Mouse (Mus musculus) brain, embryonic 18.5 days (tissue): ENCODE measurements around the gene Fut2.
A peak's percentile ranks its signal among the peaks of the same experiment; 100 is the strongest.
"Not testable (repeated sequence)": the region's sequence is repeated elsewhere in the genome, so short reads cannot be mapped to it uniquely, and the experiment has no call there.

Experiments used
- DNase-seq: peaks from one replicate; pipeline ENCODE4 v3.0.0-alpha.2; 2012; ENCODE audit warnings: low read depth, low spot score

The Fut2 gene

GRCm38 (mm10) chr7:45677627-45678295 lies 11.6 kb upstream of the Fut2 start:
- no peak for DNase-seq

GRCm38 (mm10) chr7:45668921-45669320 lies 2.7 kb upstream of the Fut2 start:
- DNase-seq, result no peak

- DNase-seq, result no peak
These were observed 1.6 kb upstream of the Fut2 start for GRCm38 (mm10) chr7:45667761-45668160.

GRCm38 (mm10) chr7:45665303-45666138 lies 673 bp downstream of the Fut2 start:
- DNase-seq, result no peak

GRCm38 (mm10) chr7:45661702-45662101 lies 4.5 kb downstream of the Fut2 start:
- DNase-seq, result not testable (repeated sequence)

- DNase-seq, result no peak
These were observed 5.3 kb downstream of the Fut2 start for GRCm38 (mm10) chr7:45660746-45661478.

GRCm38 (mm10) chr7:45654424-45655047 lies 11.7 kb downstream of the Fut2 start:
- no peak for DNase-seq

- not testable (repeated sequence) for DNase-seq
These were observed 15.7 kb downstream of the Fut2 start for GRCm38 (mm10) chr7:45650484-45650883.

GRCm38 (mm10) chr7:45649351-45649750 lies 16.8 kb downstream of the Fut2 start:
- no peak for DNase-seq

- no peak for DNase-seq
These were observed 19.5 kb downstream of the Fut2 start for GRCm38 (mm10) chr7:45646671-45647070.

GRCm38 (mm10) chr7:45645591-45645971 lies 20.6 kb downstream of the Fut2 start:
- DNase-seq, result no peak

- DNase-seq, result no peak
These were observed 21.2 kb downstream of the Fut2 start for GRCm38 (mm10) chr7:45644872-45645590.

GRCm38 (mm10) chr7:45644183-45644582 lies 22.0 kb downstream of the Fut2 start:
- no peak for DNase-seq

GRCm38 (mm10) chr7:45643441-45644178 lies 22.6 kb downstream of the Fut2 start:
- DNase-seq, result peak; percentile 98

GRCm38 (mm10) chr7:45642503-45643255 lies 23.5 kb downstream of the Fut2 start:
- DNase-seq, result no peak

- DNase-seq, result no peak
These were observed 24.1 kb downstream of the Fut2 start for GRCm38 (mm10) chr7:45642083-45642482.

- DNase-seq, result no peak
These were observed 24.7 kb downstream of the Fut2 start for GRCm38 (mm10) chr7:45641391-45642040.

GRCm38 (mm10) chr7:45640191-45640957 lies 25.8 kb downstream of the Fut2 start:
- DNase-seq, result no peak
